Mouse (Mus musculus) heart, embryonic 14.5 days (tissue): Measurements from ENCODE around the gene Cenpn. TPM values are rescaled to one million over a fixed set of nuclear protein-coding genes. Genes with fewer than 3 reads are reported as not detected.

Source experiments
- ATAC-seq: fragments of 200-750 bp; cut with Nextera tagmentation; 2 replicates; pipeline ENCODE4 v1.8.0; 2017; ENCODE audit warnings: low read depth, moderate TSS enrichment; ENCODE audit not compliant: insufficient number of reproducible peaks, insufficient read depth, low FRiP score
- H3K27ac ChIP-seq, 2 experiments: fragments of 200-500 bp in 1 of 2; fragments of 300-500 bp in 1 of 2; sonication (generic) in 1 of 2; replicated peaks in 1 of 2; 2 replicates each; pipeline ENCODE4 v1.5.1; 2012 to 2014; ENCODE audit warnings: low read depth in 2 of 2, low read length in 2 of 2, control low read depth in 1 of 2, mild to moderate bottlenecking in 1 of 2, mixed read lengths in 1 of 2; ENCODE audit not compliant: control insufficient read depth in 1 of 2, insufficient read depth in 1 of 2
- H3K27me3 ChIP-seq: fragments of 300-500 bp; sonication (generic); 2 replicates; pipeline ENCODE4 v1.6.1; 2014; ENCODE audit warnings: mild to moderate bottlenecking, low read length, control low read depth; ENCODE audit not compliant: control insufficient read depth, insufficient read depth
- H3K36me3 ChIP-seq: fragments of 300-500 bp; sonication (generic); 2 replicates; pipeline ENCODE4 v1.6.1; 2014; ENCODE audit warnings: mild to moderate bottlenecking, control low read depth, low read length, mixed read lengths; ENCODE audit not compliant: control insufficient read depth, insufficient read depth
- H3K4me1 ChIP-seq, 2 experiments: fragments of 200-500 bp in 1 of 2; fragments of 300-500 bp in 1 of 2; sonication (generic) in 1 of 2; 2 replicates each; pipeline ENCODE4 v1.6.1; 2012 to 2014; ENCODE audit warnings: low read length in 2 of 2, control low read depth in 1 of 2, mixed read lengths in 1 of 2; ENCODE audit not compliant: control insufficient read depth in 2 of 2, insufficient read depth in 2 of 2
- H3K4me2 ChIP-seq: fragments of 300-500 bp; sonication (generic); 2 replicates; pipeline ENCODE4 v1.6.1; 2014; ENCODE audit warnings: mild to moderate bottlenecking, low read length
- H3K4me3 ChIP-seq, 2 experiments: fragments of 200-500 bp in 1 of 2; fragments of 300-500 bp in 1 of 2; sonication (generic) in 1 of 2; 2 replicates each; pipeline ENCODE4 v1.5.1; 2012 to 2014; ENCODE audit warnings: low read length in 2 of 2, mild to moderate bottlenecking in 2 of 2, control low read depth in 1 of 2, low read depth in 1 of 2, moderate library complexity in 1 of 2; ENCODE audit not compliant: control insufficient read depth in 1 of 2, insufficient read depth in 1 of 2
- H3K9ac ChIP-seq: fragments of 300-500 bp; sonication (generic); 2 replicates; pipeline ENCODE4 v1.6.1; 2014; ENCODE audit warnings: mild to moderate bottlenecking, low read length
- H3K9me3 ChIP-seq: fragments of 300-500 bp; sonication (generic); 2 replicates; pipeline ENCODE4 v1.6.1; 2016; ENCODE audit warnings: low read length, control low read depth; ENCODE audit not compliant: control insufficient read depth
- WGBS: fragments of 180-500 bp; shearing (Covaris S2); extraction: QIAGEN DNeasy Blood & Tissue Kit; methylation state at CpG from one replicate; pipeline ENCODE4 v1.1.7; 2014; 5-methylcytosine and 5-hydroxymethylcytosine counted together
- polyA plus RNA-seq: library from polyadenylated mRNA; unstranded; fragments of >200 nt; fragmentation: Nextera tagmentation; extraction: Ambion mirVana; gene quantifications from 2 replicates; pipeline ENCODE4 v1.2.1, GENCODE M21; 2014

Gene Cenpn
- polyA plus RNA-seq, 1 experiment from 2014 or later: 24.2 TPM

GRCm38 (mm10) chr8:116942284-116943058 lies 20.9 kb downstream of the Cenpn start:
- Histone ChIP-seq H3K4me3 (no peak overlapping the region), H3K9me3 (no peaks in the 10 kb centered on the region), H3K9ac (no peak overlapping the region), H3K4me1 (peaks cover 19 to 35% of the 10 kb centered on the region in 2 experiments), H3K36me3 (peaks cover 15% of the 10 kb centered on the region), H3K27me3 (no peaks in the 10 kb centered on the region), H3K27ac (no peak overlapping the region), H3K4me2 (peak overlapping the region; percentile 33)
- ATAC-seq: no peak
- 69% methylated on average over 12 of the region's 12 CpGs for WGBS

- Histone ChIP-seq H3K27ac (peak within 1 kb of the TSS in 1 of 2 experiments; percentile 46; a peak in 1 of 4 replicates), H3K9me3 (no peaks in the 10 kb centered on the region), H3K36me3 (peaks cover 9% of the 10 kb centered on the region; the same call in 1 of the 2 replicates), H3K4me1 (peaks cover 25 to 42% of the 10 kb centered on the region in 2 experiments), H3K4me2 (peak within 1 kb of the TSS; percentile 97), H3K27me3 (no peaks in the 10 kb centered on the region), H3K4me3 (peak within 1 kb of the TSS; percentile 95 to 98), H3K9ac (peak within 1 kb of the TSS; percentile 93)
- 0% methylated on average over 46 of the region's 46 CpGs for whole genome bisulfite sequencing
- peak; percentile 71 for ATAC-seq
Observed at GRCm38 (mm10) chr8:116943161-116943554, 21.6 kb downstream of the Cenpn start, which contains the start of gene Atmin. TSS of gene Atmin (plus strand) at chr8:116943393.

GRCm38 (mm10) chr8:116943555-116944384 lies 22.2 kb downstream of the Cenpn start:
- H3K4me3 ChIP-seq: peak overlapping the region; percentile 95 to 98
- no peaks in the 10 kb centered on the region for H3K27me3 ChIP-seq
- H3K36me3 ChIP-seq: 0 out of 2 replicates have a peak, but pooled peaks cover 3% of the 10 kb centered on the region
- WGBS: under 1% methylated on average over 61 of the region's 62 CpGs
- peak overlapping the region; percentile 93 for H3K9ac ChIP-seq
- peak overlapping the region; percentile 97 for H3K4me2 ChIP-seq
- H3K9me3 ChIP-seq: no peaks in the 10 kb centered on the region
- peaks cover 25 to 45% of the 10 kb centered on the region in 2 experiments for H3K4me1 ChIP-seq
- peak; percentile 48 for ATAC-seq
- peak overlapping the region in 1 of 2 experiments; percentile 46; a peak in 1 of 4 replicates for H3K27ac ChIP-seq

DNA sequence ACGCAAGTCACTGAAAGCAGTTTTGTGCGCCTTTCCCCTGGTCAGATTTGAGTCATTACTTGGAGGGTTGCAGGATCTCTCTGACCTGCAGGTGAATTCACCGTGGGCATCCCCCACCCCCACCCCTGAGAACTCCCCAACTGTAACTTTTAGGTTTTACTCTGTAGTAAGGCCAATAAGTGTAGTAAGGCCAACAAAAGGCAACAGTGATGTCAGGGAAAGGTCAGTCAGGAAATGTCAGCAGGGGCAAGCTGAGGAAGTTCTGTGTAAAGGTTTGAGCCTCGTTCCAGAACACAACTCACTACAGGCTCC lies 22.8 kb downstream of the Cenpn start:
- ATAC-seq: no peak
- H3K27me3 ChIP-seq: no peaks in the 10 kb centered on the region
- no peaks in the 10 kb centered on the region for H3K9me3 ChIP-seq
- H3K36me3 ChIP-seq: no peaks in the 10 kb centered on the region
- peaks cover 25 to 45% of the 10 kb centered on the region in 2 experiments for H3K4me1 ChIP-seq
- peak overlapping the region; percentile 93 for H3K9ac ChIP-seq
- peak overlapping the region; percentile 97 for H3K4me2 ChIP-seq
- 16% methylated on average over 4 of the region's 4 CpGs for WGBS
- H3K27ac ChIP-seq: peak overlapping the region in 1 of 2 experiments; percentile 46; a peak in 1 of 4 replicates
- peak overlapping the region; percentile 95 to 98 for H3K4me3 ChIP-seq

GRCm38 (mm10) chr8:116945169-116945910 lies 23.8 kb downstream of the Cenpn start:
- no peaks in the 10 kb centered on the region for H3K36me3 ChIP-seq
- H3K4me2 ChIP-seq: peak overlapping the region; percentile 97
- 50% methylated on average over 9 of the region's 9 CpGs for WGBS
- peak overlapping the region; percentile 82 to 90 for H3K27ac ChIP-seq
- ATAC-seq: no peak
- H3K4me3 ChIP-seq: no peak overlapping the region
- H3K9me3 ChIP-seq: no peaks in the 10 kb centered on the region
- no peaks in the 10 kb centered on the region for H3K27me3 ChIP-seq
- peak overlapping the region; percentile 61; the same call in 1 of the 2 replicates for H3K9ac ChIP-seq
- H3K4me1 ChIP-seq: peaks cover 25 to 48% of the 10 kb centered on the region in 2 experiments

GRCm38 (mm10) chr8:116946268-116946838 lies 24.8 kb downstream of the Cenpn start:
- peak overlapping the region; percentile 97 for H3K4me2 ChIP-seq
- no peaks in the 10 kb centered on the region for H3K9me3 ChIP-seq
- WGBS: 17% methylated on average over 21 of the region's 21 CpGs
- H3K36me3 ChIP-seq: no peaks in the 10 kb centered on the region
- ATAC-seq: 0 out of 2 replicates have a peak, but pooled peaks have one; percentile 16
- H3K9ac ChIP-seq: peak overlapping the region; percentile 61
- H3K27me3 ChIP-seq: no peaks in the 10 kb centered on the region
- H3K4me1 ChIP-seq: peaks cover 27 to 52% of the 10 kb centered on the region in 2 experiments
- H3K27ac ChIP-seq: peak overlapping the region; percentile 82 to 90
- H3K4me3 ChIP-seq: peak overlapping the region; percentile 22 to 30
